Mouse (Mus musculus) hindbrain, embryonic 14.5 days (tissue): ENCODE data around the gene Zfp12. TPM values are rescaled to one million over a fixed set of nuclear protein-coding genes. Genes with fewer than 3 reads are reported as not detected.
"Not testable (repeated sequence)": the region's sequence is repeated elsewhere in the genome, so short reads cannot be mapped to it uniquely, and the experiment has no call there.

Experiments used
- ATAC-seq: fragments of 200-750 bp; cut with Nextera tagmentation; 2 replicates; pipeline ENCODE4 v1.8.0; 2017; ENCODE audit warnings: moderate number of reproducible peaks, mild to moderate bottlenecking, moderate TSS enrichment, moderate library complexity; ENCODE audit not compliant: low FRiP score
- DNase-seq: peaks from one replicate; pipeline ENCODE4 v3.0.0-alpha.2; 2015; ENCODE audit warnings: low spot score
- H3K27ac ChIP-seq: fragments of 300-500 bp; sonication (generic); 2 replicates; pipeline ENCODE4 v1.5.1; 2014; ENCODE audit warnings: mild to moderate bottlenecking, moderate library complexity
- H3K27me3 ChIP-seq: fragments of 300-500 bp; sonication (generic); 2 replicates; pipeline ENCODE4 v1.6.1; 2014; ENCODE audit warnings: mild to moderate bottlenecking, low read length, mixed read lengths; ENCODE audit not compliant: control insufficient read depth, insufficient read depth
- H3K36me3 ChIP-seq: fragments of 300-500 bp; sonication (generic); replicated peaks from 2 replicates; pipeline ENCODE4 v1.6.1; 2014; ENCODE audit not compliant: control insufficient read depth, insufficient read depth
- H3K4me1 ChIP-seq: fragments of 300-500 bp; sonication (generic); replicated peaks from 2 replicates; pipeline ENCODE4 v1.6.1; 2014; ENCODE audit warnings: antibody characterized with exemption, low read length, mixed read lengths; ENCODE audit not compliant: control insufficient read depth, insufficient read depth
- H3K4me2 ChIP-seq: fragments of 300-500 bp; sonication (generic); replicated peaks from 2 replicates; pipeline ENCODE4 v1.6.1; 2014; ENCODE audit warnings: mild to moderate bottlenecking, moderate library complexity
- H3K4me3 ChIP-seq: fragments of 300-500 bp; sonication (generic); replicated peaks from 2 replicates; pipeline ENCODE4 v1.5.1; 2014; ENCODE audit warnings: mild to moderate bottlenecking, low read length
- H3K9ac ChIP-seq: fragments of 300-500 bp; sonication (generic); 2 replicates; pipeline ENCODE4 v1.6.1; 2014
- H3K9me3 ChIP-seq: fragments of 300-500 bp; sonication (generic); 2 replicates; pipeline ENCODE4 v1.6.1; 2016; ENCODE audit warnings: low read length; ENCODE audit not compliant: control insufficient read depth
- WGBS: fragments of 180-500 bp; shearing (Covaris S2); extraction: QIAGEN DNeasy Blood & Tissue Kit; methylation state at CpG from one replicate; pipeline ENCODE4 v1.1.7; 2014; 5-methylcytosine and 5-hydroxymethylcytosine counted together
- polyA plus RNA-seq: library from polyadenylated mRNA; unstranded; fragments of >200 nt; fragmentation: Nextera tagmentation; extraction: Ambion mirVana; gene quantifications from 2 replicates; pipeline ENCODE4 v1.2.1, GENCODE M21; 2014

The Zfp12 gene
- polyA plus RNA-seq: 21.6 and 24.8 TPM in 2 replicates

DNA sequence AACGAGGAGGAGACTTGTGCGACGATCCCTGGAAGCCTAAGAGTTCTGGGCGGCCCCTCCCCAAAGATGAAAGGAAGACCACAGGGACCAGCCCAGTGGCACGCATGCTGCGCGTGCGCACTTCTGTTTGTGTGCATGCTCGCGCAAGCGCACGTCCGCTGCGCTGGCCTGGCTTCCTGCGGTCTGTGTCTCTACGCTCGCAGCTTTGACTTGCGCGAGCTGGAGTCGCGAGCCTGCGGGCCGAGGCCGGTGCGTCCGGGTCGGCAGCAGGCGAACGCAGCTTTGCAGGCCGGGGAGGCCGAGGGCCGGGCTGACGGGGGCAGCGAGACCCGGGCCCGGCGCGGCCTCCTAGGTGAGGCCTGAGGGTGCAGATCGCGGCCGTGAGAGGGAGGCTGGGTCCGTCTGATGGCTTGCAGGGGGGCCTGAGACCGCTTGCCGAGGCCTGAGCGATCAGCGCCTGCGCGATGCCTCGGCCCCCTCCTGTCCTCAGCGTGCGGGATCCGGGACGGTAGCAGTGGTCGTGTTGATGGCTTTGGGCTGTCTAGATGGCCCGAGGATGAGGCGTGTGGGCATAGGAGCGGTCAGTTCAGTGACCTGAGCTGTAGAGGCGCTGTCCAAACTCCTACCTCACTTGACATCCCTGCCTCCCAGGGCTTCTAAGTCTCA, at the start of gene Zfp12:
Gene Zfp12 (plus strand): TSS at position 136 of the 666 bp plus-strand sequence.
- under 1% methylated on average over 56 of the region's 58 CpGs for WGBS
- peak within 1 kb of the TSS; percentile 96 for H3K4me2 ChIP-seq

GRCm38 (mm10) chr5:143188014-143188413, 46.9 kb upstream of the Zfp12 start:
- not testable (repeated sequence) for H3K4me1 ChIP-seq, H3K36me3 ChIP-seq, H3K27me3 ChIP-seq, DNase-seq, ATAC-seq, H3K27ac ChIP-seq, H3K9ac ChIP-seq, H3K9me3 ChIP-seq, H3K4me2 ChIP-seq, H3K4me3 ChIP-seq
- WGBS: no CpG with 5 or more reads among the region's 1 CpGs

More for the DNA sequence above, at the start of gene Zfp12:
- Histone ChIP-seq H3K4me3 (peak within 1 kb of the TSS; percentile 95), H3K9ac (peak within 1 kb of the TSS; percentile 96), H3K27ac (peak within 1 kb of the TSS; percentile 98), H3K9me3 (no peaks in the 10 kb centered on the region), H3K27me3 (no peaks in the 10 kb centered on the region), H3K36me3 (peaks cover 32% of the 10 kb centered on the region), H3K4me1 (peaks cover 14% of the 10 kb centered on the region)
- ATAC-seq: peak; percentile 98
- DNase-seq: peak; percentile 96

- H3K9ac ChIP-seq: no peak overlapping the region
- H3K36me3 ChIP-seq: no peaks in the 10 kb centered on the region
- no peaks in the 10 kb centered on the region for H3K9me3 ChIP-seq
- no peak overlapping the region for H3K4me3 ChIP-seq
- ATAC-seq: no peak
- H3K4me2 ChIP-seq: no peak overlapping the region
- H3K27me3 ChIP-seq: no peaks in the 10 kb centered on the region
- no peak for DNase-seq
- H3K4me1 ChIP-seq: no peaks in the 10 kb centered on the region
- 94% methylated on average over 8 of the region's 8 CpGs for WGBS
- H3K27ac ChIP-seq: no peak overlapping the region
These were observed 42.2 kb upstream of the Zfp12 start for GRCm38 (mm10) chr5:143192806-143193205.

GRCm38 (mm10) chr5:143194747-143195146, 40.2 kb upstream of the Zfp12 start:
- 75% methylated on average over 8 of the region's 8 CpGs for WGBS
- not testable (repeated sequence) for H3K27ac ChIP-seq, H3K4me2 ChIP-seq, H3K4me3 ChIP-seq, ATAC-seq, H3K9me3 ChIP-seq, H3K9ac ChIP-seq, H3K4me1 ChIP-seq, DNase-seq, H3K27me3 ChIP-seq, H3K36me3 ChIP-seq

- ATAC-seq: no peak
- no peaks in the 10 kb centered on the region for H3K36me3 ChIP-seq
- 68% methylated on average over 2 of the region's 2 CpGs for WGBS
These were observed 39.8 kb upstream of the Zfp12 start for GRCm38 (mm10) chr5:143195166-143195565.

DNA sequence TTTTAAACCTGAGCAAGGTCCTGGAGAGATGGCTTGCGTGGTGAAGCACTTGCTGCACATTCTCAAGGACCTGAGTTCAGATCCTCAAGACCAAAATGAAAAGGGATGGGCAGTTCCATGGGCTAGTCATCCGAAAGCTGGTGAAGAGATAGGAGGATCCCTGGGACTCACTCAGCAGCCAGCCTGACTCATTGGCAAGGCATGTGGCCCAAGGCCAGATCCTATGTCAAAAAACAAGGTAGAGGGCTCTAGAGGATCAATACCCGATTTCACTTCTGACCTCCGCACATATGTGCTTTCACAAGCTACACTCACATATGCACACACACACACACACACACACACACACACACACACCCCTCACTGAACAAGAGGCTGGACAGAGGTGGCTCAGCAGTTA, 38.5 kb upstream of the Zfp12 start:
- no peak for DNase-seq

More at GRCm38 (mm10) chr5:143195166-143195565, 39.8 kb upstream of the Zfp12 start:
- Histone ChIP-seq H3K4me1 (no peaks in the 10 kb centered on the region), H3K4me2 (no peak overlapping the region), H3K27me3 (no peaks in the 10 kb centered on the region), H3K4me3 (no peak overlapping the region), H3K9me3 (no peaks in the 10 kb centered on the region), H3K9ac (no peak overlapping the region), H3K27ac (no peak overlapping the region)
- no peak for DNase-seq

DNA sequence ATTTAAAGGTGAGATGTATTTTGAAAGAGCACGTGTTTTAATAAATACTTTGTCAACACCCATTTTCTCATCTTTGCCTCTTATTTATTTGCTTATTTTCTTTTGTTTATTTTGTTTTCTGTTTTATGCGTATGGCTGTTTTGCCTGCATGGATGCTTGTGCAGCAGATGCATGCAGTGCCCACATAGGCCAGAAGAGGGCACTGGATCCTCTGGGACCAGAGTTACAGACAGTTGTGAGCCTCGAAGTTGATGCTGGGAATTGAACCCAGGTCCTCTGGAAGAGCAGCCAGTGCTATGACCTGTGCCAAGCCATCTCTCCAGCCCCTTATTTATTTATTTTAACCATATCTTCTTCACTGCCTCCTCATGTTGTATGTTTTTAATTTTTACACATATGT, 29.9 kb upstream of the Zfp12 start:
- ATAC-seq (no peak), DNase-seq (no peak)
- no peak overlapping the region for H3K4me3 ChIP-seq
- no peak overlapping the region for H3K27ac ChIP-seq
- H3K4me2 ChIP-seq: no peak overlapping the region
- 74% methylated on average over 3 of the region's 3 CpGs for WGBS
- no peaks in the 10 kb centered on the region for H3K27me3 ChIP-seq
- no peaks in the 10 kb centered on the region for H3K4me1 ChIP-seq
- H3K9ac ChIP-seq: no peak overlapping the region
- no peaks in the 10 kb centered on the region for H3K36me3 ChIP-seq
- 0 out of 2 replicates have a peak, but pooled peaks cover 4% of the 10 kb centered on the region for H3K9me3 ChIP-seq

More for the DNA sequence above, 38.5 kb upstream of the Zfp12 start:
- Histone ChIP-seq H3K4me2 (no peak overlapping the region), H3K9me3 (no peaks in the 10 kb centered on the region), H3K4me3 (no peak overlapping the region), H3K9ac (no peak overlapping the region), H3K36me3 (no peaks in the 10 kb centered on the region), H3K4me1 (no peaks in the 10 kb centered on the region), H3K27ac (no peak overlapping the region), H3K27me3 (no peaks in the 10 kb centered on the region)
- 89% methylated on average over 4 of the region's 4 CpGs for WGBS
- ATAC-seq: no peak

DNA sequence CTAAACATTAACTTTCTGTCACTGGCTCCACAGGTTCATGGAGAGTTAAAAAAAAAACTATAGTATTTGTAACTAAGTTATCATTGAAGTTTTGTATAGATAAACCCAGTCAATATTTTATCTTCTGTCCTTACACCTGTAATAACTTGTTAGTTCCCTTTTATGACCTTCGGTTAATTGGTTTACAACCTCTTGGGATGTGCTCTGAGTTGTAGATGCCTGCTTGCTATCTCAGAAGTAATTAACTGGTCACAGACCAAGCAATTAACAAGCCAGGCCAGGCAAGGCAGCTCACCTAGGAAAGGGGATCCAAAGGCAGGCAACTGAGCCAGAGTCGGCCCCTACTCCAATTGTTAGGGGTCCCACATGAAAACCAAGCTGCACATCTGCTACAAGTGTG, 21.1 kb upstream of the Zfp12 start:
- Histone ChIP-seq H3K4me2 (no peak overlapping the region), H3K4me3 (no peak overlapping the region), H3K27me3 (no peaks in the 10 kb centered on the region), H3K9ac (no peak overlapping the region), H3K36me3 (no peaks in the 10 kb centered on the region), H3K27ac (no peak overlapping the region), H3K9me3 (0 out of 2 replicates have a peak, but pooled peaks cover 1% of the 10 kb centered on the region), H3K4me1 (no peaks in the 10 kb centered on the region)
- ATAC-seq (no peak), DNase-seq (no peak)
- WGBS: 84% methylated on average over 2 of the region's 2 CpGs

DNA sequence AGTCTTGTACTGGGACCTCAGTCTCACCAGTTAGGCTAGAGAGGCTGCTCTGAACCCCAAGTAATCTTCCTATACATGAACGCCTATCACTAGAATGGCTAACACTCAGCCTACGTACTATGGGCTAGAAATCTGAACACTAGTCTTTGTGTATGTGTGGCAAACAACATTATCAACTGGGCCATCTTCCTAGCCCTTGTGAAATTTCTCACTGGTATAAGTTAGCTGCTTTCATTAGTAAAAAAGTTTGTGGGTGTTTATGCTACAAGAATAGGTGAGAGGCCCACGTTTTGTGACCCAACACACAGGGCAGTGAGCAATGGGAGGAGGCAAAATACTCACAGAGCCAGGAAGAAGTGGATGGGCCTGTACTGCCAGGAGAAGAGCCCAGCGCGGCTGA, 14.0 kb upstream of the Zfp12 start:
- DNase-seq (no peak), ATAC-seq (no peak)
- H3K27ac ChIP-seq: no peak overlapping the region
- WGBS: 76% methylated on average over 3 of the region's 5 CpGs
- H3K9ac ChIP-seq: no peak overlapping the region
- no peak overlapping the region for H3K4me3 ChIP-seq
- no peaks in the 10 kb centered on the region for H3K4me1 ChIP-seq
- H3K27me3 ChIP-seq: no peaks in the 10 kb centered on the region
- H3K9me3 ChIP-seq: no peaks in the 10 kb centered on the region
- H3K36me3 ChIP-seq: no peaks in the 10 kb centered on the region
- H3K4me2 ChIP-seq: no peak overlapping the region
